Mouse (Mus musculus) heart, postnatal 0 days (tissue): ENCODE data around the gene Tubb5. TPM values are rescaled to one million over a fixed set of nuclear protein-coding genes. Genes with fewer than 3 reads are reported as not detected.

Experiments
- ATAC-seq: fragments of 200-750 bp; cut with Nextera tagmentation; 2 replicates; pipeline ENCODE4 v1.8.0; 2017; ENCODE audit warnings: low read depth, moderate number of reproducible peaks, moderate library complexity; ENCODE audit not compliant: insufficient read depth
- DNase-seq: peaks from one replicate; pipeline ENCODE4 v3.0.0-alpha.2; 2016; ENCODE audit warnings: low spot score
- H3K27ac ChIP-seq: fragments of 300-500 bp; sonication (generic); 2 replicates; pipeline ENCODE4 v1.5.1; 2014; ENCODE audit warnings: low read depth, mild to moderate bottlenecking
- H3K27me3 ChIP-seq: fragments of 300-500 bp; sonication (generic); 2 replicates; pipeline ENCODE4 v1.6.1; 2014; ENCODE audit warnings: low read length, mixed read lengths; ENCODE audit not compliant: control insufficient read depth, insufficient read depth
- H3K36me3 ChIP-seq: fragments of 300-500 bp; sonication (generic); replicated peaks from 2 replicates; pipeline ENCODE4 v1.6.1; 2014; ENCODE audit warnings: low read length, mixed read lengths; ENCODE audit not compliant: control insufficient read depth, insufficient read depth
- H3K4me1 ChIP-seq: fragments of 300-500 bp; sonication (generic); 2 replicates; pipeline ENCODE4 v1.6.1; 2014; ENCODE audit warnings: antibody characterized with exemption; ENCODE audit not compliant: control insufficient read depth, insufficient read depth
- H3K4me2 ChIP-seq: fragments of 300-500 bp; sonication (generic); 2 replicates; pipeline ENCODE4 v1.6.1; 2014; ENCODE audit warnings: low read depth, mild to moderate bottlenecking, low read length, moderate library complexity
- H3K4me3 ChIP-seq: fragments of 300-500 bp; sonication (generic); 2 replicates; pipeline ENCODE4 v1.5.1; 2014; ENCODE audit warnings: low read depth, low read length
- H3K9ac ChIP-seq: fragments of 300-500 bp; sonication (generic); replicated peaks from 2 replicates; pipeline ENCODE4 v1.6.1; 2014; ENCODE audit warnings: low read depth, low read length, mixed read lengths
- H3K9me3 ChIP-seq: fragments of 300-500 bp; sonication (generic); replicated peaks from 2 replicates; pipeline ENCODE4 v1.6.1; 2016; ENCODE audit warnings: low read length; ENCODE audit not compliant: control insufficient read depth
- CTCF ChIP-seq: IDR thresholded peaks from 2 replicates; pipeline ENCODE4 v1.5.1; 2016; ENCODE audit warnings: antibody characterized with exemption, control low read depth, low read depth
- EP300 ChIP-seq: IDR thresholded peaks from 2 replicates; pipeline ENCODE4 v1.6.1; 2016; ENCODE audit warnings: antibody characterized with exemption, low read depth
- WGBS: fragments of 180-500 bp; shearing (Covaris S2); extraction: QIAGEN DNeasy Blood & Tissue Kit; methylation state at CpG from one replicate; pipeline ENCODE4 v1.1.7; 2014; 5-methylcytosine and 5-hydroxymethylcytosine counted together
- polyA plus RNA-seq: library from polyadenylated mRNA; unstranded; fragments of >200 nt; fragmentation: Nextera tagmentation; extraction: Ambion mirVana; gene quantifications from 2 replicates; pipeline ENCODE4 v1.2.1, GENCODE M21; 2015
- total RNA-seq: library from RNA; depleted of rRNA; stranded (reverse); fragments of >200 nt; gene quantifications from 2 replicates; pipeline ENCODE4 v1.2.3, GENCODE M21; 2014; ENCODE audit warnings: low replicate concordance

Gene Tubb5
- total and polyA plus RNA-seq, 2 experiments from 2014 or later: 267 to 1,043 TPM

GRCm38 (mm10) chr17:35814678-35815077, 23.4 kb downstream of the Tubb5 start:
- 54% methylated on average over 6 of the region's 6 CpGs for WGBS
- ATAC-seq (no peak), DNase-seq (no peak)
- H3K9ac ChIP-seq: no peak overlapping the region
- no peak overlapping the region for H3K4me2 ChIP-seq
- peak overlapping the region; percentile 96 for H3K27ac ChIP-seq
- no peaks in the 10 kb centered on the region for H3K27me3 ChIP-seq
- H3K4me1 ChIP-seq: peaks cover 55% of the 10 kb centered on the region
- H3K4me3 ChIP-seq: no peak overlapping the region
- TF ChIP-seq EP300: no peak
- TF ChIP-seq CTCF: no peak
- H3K36me3 ChIP-seq: no peaks in the 10 kb centered on the region
- no peaks in the 10 kb centered on the region for H3K9me3 ChIP-seq

- no peaks in the 10 kb centered on the region for H3K27me3 ChIP-seq
- H3K4me3 ChIP-seq: no peak overlapping the region
- H3K9me3 ChIP-seq: no peaks in the 10 kb centered on the region
- no peak for TF ChIP-seq CTCF
- TF ChIP-seq EP300: no peak; the same call in 1 of the 2 replicates
- no peak overlapping the region for H3K9ac ChIP-seq
- H3K4me1 ChIP-seq: peaks cover 55% of the 10 kb centered on the region
- peak overlapping the region; percentile 96 for H3K27ac ChIP-seq
- 40% methylated on average over 7 of the region's 7 CpGs for WGBS
- no peaks in the 10 kb centered on the region for H3K36me3 ChIP-seq
- DNase-seq (no peak), ATAC-seq (peak; percentile 9)
- no peak overlapping the region for H3K4me2 ChIP-seq
These were observed 24.5 kb downstream of the Tubb5 start for GRCm38 (mm10) chr17:35813653-35814052.

- H3K9me3 ChIP-seq: no peaks in the 10 kb centered on the region
- peak; percentile 98 for DNase-seq
- TF ChIP-seq CTCF (no peak), EP300 (peak; percentile 83)
- H3K4me3 ChIP-seq: no peak overlapping the region
- H3K27me3 ChIP-seq: no peaks in the 10 kb centered on the region
- peaks cover 55% of the 10 kb centered on the region for H3K4me1 ChIP-seq
- H3K9ac ChIP-seq: 0 out of 2 replicates have a peak overlapping the region, but pooled peaks have one; percentile 31
- peak overlapping the region; percentile 96 for H3K27ac ChIP-seq
- H3K4me2 ChIP-seq: no peak overlapping the region
- H3K36me3 ChIP-seq: no peaks in the 10 kb centered on the region
- 9% methylated on average over 7 of the region's 7 CpGs for WGBS
- ATAC-seq: peak; percentile 91
These were observed 24.9 kb downstream of the Tubb5 start for GRCm38 (mm10) chr17:35813245-35813647.

- no peak; the same call in none of the 2 replicates for ATAC-seq
- 30% methylated on average over 6 of the region's 6 CpGs for WGBS
These were observed 25.4 kb downstream of the Tubb5 start for GRCm38 (mm10) chr17:35812736-35813135.

GRCm38 (mm10) chr17:35812307-35812706, 25.8 kb downstream of the Tubb5 start:
- H3K4me2 ChIP-seq: no peak overlapping the region
- H3K4me1 ChIP-seq: peaks cover 55% of the 10 kb centered on the region
- H3K9ac ChIP-seq: no peak overlapping the region

More at GRCm38 (mm10) chr17:35812736-35813135, 25.4 kb downstream of the Tubb5 start:
- no peaks in the 10 kb centered on the region for H3K9me3 ChIP-seq
- no peaks in the 10 kb centered on the region for H3K27me3 ChIP-seq
- H3K9ac ChIP-seq: 0 out of 2 replicates have a peak overlapping the region, but pooled peaks have one; percentile 31
- no peak for DNase-seq
- peak overlapping the region; percentile 96 for H3K27ac ChIP-seq
- TF ChIP-seq EP300 (no peak), CTCF (no peak)
- H3K4me3 ChIP-seq: no peak overlapping the region
- H3K4me2 ChIP-seq: no peak overlapping the region
- H3K36me3 ChIP-seq: no peaks in the 10 kb centered on the region
- peaks cover 55% of the 10 kb centered on the region for H3K4me1 ChIP-seq

More at GRCm38 (mm10) chr17:35812307-35812706, 25.8 kb downstream of the Tubb5 start:
- TF ChIP-seq CTCF (no peak), EP300 (no peak)
- no peak overlapping the region for H3K4me3 ChIP-seq
- H3K27me3 ChIP-seq: no peaks in the 10 kb centered on the region
- 81% methylated on average over 5 of the region's 5 CpGs for WGBS
- DNase-seq: no peak
- no peaks in the 10 kb centered on the region for H3K9me3 ChIP-seq
- ATAC-seq: no peak
- peak overlapping the region; percentile 96 for H3K27ac ChIP-seq
- no peaks in the 10 kb centered on the region for H3K36me3 ChIP-seq
